Mouse (Mus musculus): ENCODE measurements at regions not wholly inside any gene's neighbourhood (a gene's known extent, or its start where the extent isn't known, plus 50 kb on each side); places are given as distances from the start of the nearest gene placed in this dataset.
A peak's percentile ranks its signal among the peaks of the same experiment; 100 is the strongest.

DNA sequence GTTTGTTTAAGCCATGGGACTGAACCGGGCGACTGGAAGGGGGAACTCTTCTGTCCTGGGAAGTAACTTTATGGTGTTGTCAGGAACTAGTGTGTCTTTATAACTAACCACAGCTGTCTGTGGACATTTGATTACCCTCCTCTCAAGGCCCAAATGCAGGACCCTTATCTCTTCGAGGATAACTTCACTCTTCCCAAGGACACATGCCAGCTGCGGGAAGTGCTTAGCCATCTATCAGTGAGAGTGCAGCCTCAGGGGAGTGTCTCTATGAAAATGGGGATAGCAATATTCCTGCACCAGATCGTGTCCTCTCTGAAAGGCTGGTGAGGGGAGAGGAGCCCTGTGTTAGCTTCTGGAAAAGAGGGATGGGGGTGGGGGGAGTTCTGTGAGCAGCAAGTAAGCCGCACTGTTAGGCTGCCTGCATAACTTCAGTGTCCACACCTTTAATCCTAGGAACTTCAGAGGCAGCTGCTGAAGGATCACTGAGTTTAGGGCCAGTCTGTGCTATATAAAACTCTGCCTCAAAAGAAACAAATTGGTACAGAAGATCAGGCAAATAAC lies 3892.4 kb downstream of the 9330182O14Rik start:
- no peaks in the 10 kb centered on the region for H3K27me3 ChIP-seq (ENCODE audit: control insufficient read depth, insufficient read depth, low read length)
- H3K4me3 ChIP-seq (replicated peaks; ENCODE audit: insufficient read depth, low read depth, low read length) = no peak overlapping the region
- WGBS = 68% methylated on average over 6 of the region's 6 CpGs
- H3K27ac ChIP-seq (ENCODE audit: insufficient read depth, low read length) = no peak overlapping the region
- H3K4me1 ChIP-seq (ENCODE audit: control insufficient read depth, insufficient read depth, low read length) = no peaks in the 10 kb centered on the region
- DNase-seq = no peak
- TF ChIP-seq POLR2A (IDR thresholded peaks at IDR 0.05; ENCODE audit: borderline replicate concordance, insufficient read depth, low read length) (no peak), CTCF (IDR thresholded peaks at IDR 0.05; ENCODE audit: borderline replicate concordance, insufficient read depth, low read depth, low read length) (no peak)

DNA sequence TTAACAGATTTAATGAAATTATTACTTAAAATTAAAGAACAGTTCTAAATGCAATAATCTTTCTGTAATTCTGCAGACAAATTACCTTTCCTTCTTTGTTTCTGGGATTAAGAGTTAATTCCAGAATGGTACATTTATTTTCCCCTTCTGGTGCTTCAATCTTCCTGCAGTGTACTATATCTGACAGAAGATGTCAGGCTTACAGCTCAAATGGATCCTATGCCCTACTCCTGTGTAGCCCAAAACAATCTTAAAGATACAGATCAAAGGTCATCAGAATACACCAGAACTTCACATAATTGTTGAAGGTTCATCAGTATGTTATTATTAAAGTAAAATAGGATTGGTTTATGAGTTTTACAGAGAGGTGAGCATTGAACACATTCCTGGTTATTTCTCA lies 3901.7 kb downstream of the 9330182O14Rik start:
- TF ChIP-seq CTCF (IDR thresholded peaks at IDR 0.05; ENCODE audit: borderline replicate concordance, insufficient read depth, low read depth, low read length) = no peak
- TF ChIP-seq POLR2A (IDR thresholded peaks at IDR 0.05; ENCODE audit: borderline replicate concordance, insufficient read depth, low read length) = no peak
- Histone ChIP-seq H3K27ac (ENCODE audit: insufficient read depth, low read length) (no peak overlapping the region), H3K4me3 (replicated peaks; ENCODE audit: insufficient read depth, low read depth, low read length) (no peak overlapping the region), H3K4me1 (ENCODE audit: control insufficient read depth, insufficient read depth, low read length) (no peaks in the 10 kb centered on the region), H3K27me3 (ENCODE audit: control insufficient read depth, insufficient read depth, low read length) (no peaks in the 10 kb centered on the region)
- DNase-seq = no peak

DNA sequence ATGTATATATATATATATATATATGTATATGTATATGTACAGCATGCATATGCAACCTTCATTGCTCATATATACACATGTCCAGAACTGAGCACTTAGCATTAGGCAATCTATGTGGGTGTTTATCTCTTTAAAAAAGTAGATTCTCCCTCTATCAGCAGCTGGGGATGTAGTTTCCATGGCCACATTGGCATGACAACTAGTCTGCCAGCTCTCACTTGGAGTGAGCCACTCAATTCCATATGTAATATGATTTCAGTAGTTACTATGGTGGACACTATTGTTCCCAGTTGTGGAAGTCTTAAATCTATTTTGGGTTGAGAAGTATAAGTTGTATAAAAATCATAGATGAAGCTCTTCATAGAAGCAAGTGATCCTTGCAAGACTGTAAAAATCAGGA lies 3903.7 kb downstream of the 9330182O14Rik start:
- DNase-seq = no peak
- no peak overlapping the region for H3K4me3 ChIP-seq (replicated peaks; ENCODE audit: insufficient read depth, low read depth, low read length)
- no peaks in the 10 kb centered on the region for H3K4me1 ChIP-seq (ENCODE audit: control insufficient read depth, insufficient read depth, low read length)
- H3K27me3 ChIP-seq (ENCODE audit: control insufficient read depth, insufficient read depth, low read length) = no peaks in the 10 kb centered on the region
- TF ChIP-seq POLR2A (IDR thresholded peaks at IDR 0.05; ENCODE audit: borderline replicate concordance, insufficient read depth, low read length) (no peak), CTCF (IDR thresholded peaks at IDR 0.05; ENCODE audit: borderline replicate concordance, insufficient read depth, low read depth, low read length) (no peak)
- no peak overlapping the region for H3K27ac ChIP-seq (ENCODE audit: insufficient read depth, low read length)

DNA sequence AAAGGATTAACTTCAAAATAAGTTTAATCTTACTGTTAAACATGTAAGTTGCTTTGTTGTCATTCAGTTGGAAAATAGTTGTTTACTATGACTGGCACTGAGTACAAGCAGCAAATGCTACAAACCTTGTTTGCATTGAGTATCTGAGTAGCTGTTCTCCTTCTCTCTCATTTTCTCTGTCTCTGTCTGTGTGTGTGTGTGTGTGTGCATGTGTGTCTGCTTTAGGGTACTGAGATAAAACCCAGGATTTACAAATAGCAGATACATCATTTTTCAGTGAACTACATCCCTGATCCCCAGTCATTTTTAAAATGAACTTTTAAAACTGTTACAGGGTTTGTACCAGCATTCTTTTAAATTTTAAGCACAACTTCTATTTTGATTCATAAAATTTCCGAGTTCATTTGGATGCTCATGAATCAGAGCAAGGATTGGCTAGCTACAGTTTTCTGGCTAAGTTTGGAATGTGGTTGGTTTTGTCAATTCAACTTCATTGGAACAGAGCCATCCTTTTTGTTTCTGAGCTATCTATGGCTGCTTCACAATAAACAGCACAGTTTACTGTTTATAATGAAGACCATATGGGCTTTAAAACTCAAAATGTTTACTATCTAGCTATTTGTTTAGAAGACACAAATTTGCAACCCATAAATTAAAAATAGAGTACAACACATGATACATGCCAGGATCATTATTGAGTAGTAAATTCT lies 3916.6 kb downstream of the 9330182O14Rik start:
- DNase-seq = no peak
- WGBS = 27% methylated on average over 1 of the region's 1 CpGs
- TF ChIP-seq POLR2A (IDR thresholded peaks at IDR 0.05; ENCODE audit: borderline replicate concordance, insufficient read depth, low read length) = no peak
- no peak for TF ChIP-seq CTCF (IDR thresholded peaks at IDR 0.05; ENCODE audit: borderline replicate concordance, insufficient read depth, low read depth, low read length)

DNA sequence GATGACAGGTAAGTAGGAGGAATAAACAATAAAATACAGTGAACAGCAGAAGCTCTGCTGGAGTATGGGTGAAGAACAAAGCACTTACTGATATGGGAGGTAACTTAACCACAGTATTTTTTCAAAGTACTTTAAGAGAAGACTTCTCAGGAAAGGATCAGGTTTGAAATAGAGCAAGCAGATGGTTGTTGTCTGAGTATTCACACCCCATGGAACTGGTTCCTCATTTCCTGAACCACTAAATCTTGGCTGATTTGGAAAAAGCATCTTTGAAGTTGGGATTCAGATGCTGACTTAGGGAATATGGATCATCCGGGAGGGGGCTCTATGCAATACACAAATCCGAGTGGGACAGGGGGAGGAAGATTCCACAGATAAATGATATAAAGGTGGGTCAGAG lies 3930.7 kb downstream of the 9330182O14Rik start:
- H3K4me3 ChIP-seq (replicated peaks; ENCODE audit: insufficient read depth, low read depth, low read length) = no peak overlapping the region
- 89% methylated on average over 2 of the region's 2 CpGs for WGBS
- no peaks in the 10 kb centered on the region for H3K4me1 ChIP-seq (ENCODE audit: control insufficient read depth, insufficient read depth, low read length)
- H3K27me3 ChIP-seq (ENCODE audit: control insufficient read depth, insufficient read depth, low read length) = no peaks in the 10 kb centered on the region
- no peak for DNase-seq
- no peak overlapping the region for H3K27ac ChIP-seq (ENCODE audit: insufficient read depth, low read length)
- TF ChIP-seq POLR2A (IDR thresholded peaks at IDR 0.05; ENCODE audit: borderline replicate concordance, insufficient read depth, low read length) = no peak
- no peak for TF ChIP-seq CTCF (IDR thresholded peaks at IDR 0.05; ENCODE audit: borderline replicate concordance, insufficient read depth, low read depth, low read length)

More for the DNA sequence above, 3916.6 kb downstream of the 9330182O14Rik start:
- Histone ChIP-seq H3K27me3 (ENCODE audit: control insufficient read depth, insufficient read depth, low read length) (no peaks in the 10 kb centered on the region), H3K27ac (ENCODE audit: insufficient read depth, low read length) (no peak overlapping the region), H3K4me1 (ENCODE audit: control insufficient read depth, insufficient read depth, low read length) (no peaks in the 10 kb centered on the region), H3K4me3 (replicated peaks; ENCODE audit: insufficient read depth, low read depth, low read length) (no peak overlapping the region)

DNA sequence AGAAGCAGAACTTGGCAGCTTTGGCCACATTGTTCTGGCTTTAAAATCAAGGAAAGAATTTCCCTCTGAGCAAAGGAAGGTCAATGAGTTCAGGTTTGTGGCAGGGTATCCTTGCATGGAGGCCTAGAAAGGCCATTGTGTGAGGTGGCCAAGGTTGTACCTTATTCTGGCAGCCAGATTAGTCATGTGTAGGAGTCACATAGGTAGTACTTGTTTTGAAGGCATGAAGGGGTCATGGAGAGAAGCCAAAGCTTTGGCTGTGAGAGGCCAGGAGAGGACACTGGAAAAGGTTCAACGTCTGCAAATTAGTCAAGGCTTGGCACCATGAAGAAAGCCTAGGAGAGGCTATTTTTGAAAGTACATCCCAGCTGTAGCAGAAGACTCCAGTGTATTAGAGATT lies 3949.5 kb downstream of the 9330182O14Rik start:
- no peak for TF ChIP-seq POLR2A (IDR thresholded peaks at IDR 0.05; ENCODE audit: borderline replicate concordance, insufficient read depth, low read length)
- TF ChIP-seq CTCF (IDR thresholded peaks at IDR 0.05; ENCODE audit: borderline replicate concordance, insufficient read depth, low read depth, low read length) = no peak
- no peak for DNase-seq
- WGBS = 15% methylated on average over 1 of the region's 1 CpGs

DNA sequence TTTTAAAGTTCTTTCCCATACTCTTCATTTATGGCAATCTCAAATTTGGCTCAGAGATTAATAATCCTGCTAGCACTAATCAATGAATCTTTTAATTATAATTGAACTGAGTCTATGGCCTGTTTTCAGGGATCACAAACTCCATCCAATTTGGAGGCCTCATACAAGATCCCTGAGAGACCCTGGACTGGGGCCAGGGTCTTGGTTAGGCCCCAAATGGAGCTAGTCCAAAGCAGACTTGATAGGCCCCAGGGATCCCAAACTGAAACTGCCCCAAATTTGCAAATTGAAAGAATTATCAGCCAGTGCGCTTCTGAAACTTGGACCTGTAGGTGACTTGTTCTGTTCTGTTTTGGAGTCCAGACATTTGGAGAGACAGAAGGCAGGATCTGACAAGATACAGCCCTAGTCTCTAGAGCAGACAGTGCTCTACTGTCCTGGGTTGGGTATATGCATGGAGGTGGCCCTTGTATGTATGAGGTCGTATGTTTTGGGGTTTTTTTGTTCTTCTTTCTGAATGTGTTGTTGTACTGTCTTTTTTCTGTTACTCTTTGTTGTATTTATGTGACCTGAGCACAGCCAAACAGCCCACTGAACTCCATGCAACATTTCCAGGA lies 3978.3 kb downstream of the 9330182O14Rik start:
- TF ChIP-seq CTCF (IDR thresholded peaks at IDR 0.05; ENCODE audit: borderline replicate concordance, insufficient read depth, low read depth, low read length) (no peak), POLR2A (IDR thresholded peaks at IDR 0.05; ENCODE audit: borderline replicate concordance, insufficient read depth, low read length) (no peak)
- no peaks in the 10 kb centered on the region for H3K27me3 ChIP-seq (ENCODE audit: control insufficient read depth, insufficient read depth, low read length)
- no peak overlapping the region for H3K4me3 ChIP-seq (replicated peaks; ENCODE audit: insufficient read depth, low read depth, low read length)
- peak; percentile 5 to 7 for DNase-seq
- H3K27ac ChIP-seq (ENCODE audit: insufficient read depth, low read length) = no peak overlapping the region
- WGBS = 17% methylated on average over 2 of the region's 2 CpGs
- H3K4me1 ChIP-seq (ENCODE audit: control insufficient read depth, insufficient read depth, low read length) = no peaks in the 10 kb centered on the region

More for the DNA sequence above, 3949.5 kb downstream of the 9330182O14Rik start:
- H3K27ac ChIP-seq (ENCODE audit: insufficient read depth, low read length) = no peak overlapping the region
- no peaks in the 10 kb centered on the region for H3K27me3 ChIP-seq (ENCODE audit: control insufficient read depth, insufficient read depth, low read length)
- no peaks in the 10 kb centered on the region for H3K4me1 ChIP-seq (ENCODE audit: control insufficient read depth, insufficient read depth, low read length)
- H3K4me3 ChIP-seq (replicated peaks; ENCODE audit: insufficient read depth, low read depth, low read length) = no peak overlapping the region

DNA sequence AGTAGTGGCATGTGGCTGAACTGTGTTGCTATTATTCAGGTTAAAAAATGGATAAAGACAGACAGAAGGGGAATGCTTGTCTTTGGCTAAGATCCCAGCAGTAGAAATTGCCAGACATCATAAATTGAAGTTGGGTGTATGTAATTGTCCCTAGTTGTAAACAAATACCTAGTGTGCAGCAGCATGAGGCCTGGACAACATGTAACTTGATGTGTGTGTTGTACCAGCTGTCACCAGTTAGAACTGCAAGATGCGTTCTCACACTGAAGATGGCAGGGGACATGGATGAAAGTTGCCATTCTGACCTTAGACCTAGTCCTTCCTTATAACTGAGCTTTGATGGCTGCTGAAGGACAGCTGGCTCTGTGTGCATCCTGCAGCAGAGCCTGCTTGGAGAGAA lies 4000.0 kb downstream of the 9330182O14Rik start:
- H3K27ac ChIP-seq (ENCODE audit: insufficient read depth, low read length) = no peak overlapping the region
- 0 out of 2 replicates have a peak, but pooled peaks cover 2% of the 10 kb centered on the region for H3K4me1 ChIP-seq (ENCODE audit: control insufficient read depth, insufficient read depth, low read length)
- no peak for TF ChIP-seq POLR2A (IDR thresholded peaks at IDR 0.05; ENCODE audit: borderline replicate concordance, insufficient read depth, low read length)
- no peak for TF ChIP-seq CTCF (IDR thresholded peaks at IDR 0.05; ENCODE audit: borderline replicate concordance, insufficient read depth, low read depth, low read length)
- no peak overlapping the region for H3K4me3 ChIP-seq (replicated peaks; ENCODE audit: insufficient read depth, low read depth, low read length)
- DNase-seq = peak in 1 of 2 experiments; percentile 21
- 7% methylated on average over 1 of the region's 1 CpGs for WGBS
- no peaks in the 10 kb centered on the region for H3K27me3 ChIP-seq (ENCODE audit: control insufficient read depth, insufficient read depth, low read length)
